Mouse (Mus musculus): ENCODE data around the gene Pik3ip1.

GRCm38 (mm10) chr11:3330566-3330965 is 365 bp downstream of the Pik3ip1 start:
- TF ChIP-seq POLR2A (IDR thresholded peaks at IDR 0.05; ENCODE audit: insufficient read length, low read depth) = no peak
- no peak for TF ChIP-seq SRF (IDR thresholded peaks at IDR 0.05; ENCODE audit: control insufficient read depth, insufficient read length, low read depth)
- no peak for TF ChIP-seq TCF12 (IDR thresholded peaks at IDR 0.05; ENCODE audit: insufficient read depth, poor library complexity, severe bottlenecking)
- no peak for TF ChIP-seq CEBPB (IDR thresholded peaks at IDR 0.05; ENCODE audit: insufficient read depth, poor library complexity, severe bottlenecking)
- no peak for TF ChIP-seq MAX (IDR thresholded peaks at IDR 0.05; ENCODE audit: low read depth)
- TF ChIP-seq USF1 (IDR thresholded peaks at IDR 0.05; ENCODE audit: low read depth) = no peak
- TF ChIP-seq TCF3 (IDR thresholded peaks at IDR 0.05; ENCODE audit: insufficient read length, low read depth) = no peak
- TF ChIP-seq POLR2AphosphoS2 (IDR thresholded peaks at IDR 0.05; ENCODE audit: insufficient read length, low read depth) = no peak
- TF ChIP-seq REST (IDR thresholded peaks at IDR 0.05; ENCODE audit: insufficient read depth, insufficient read length) = no peak
- no peak for TF ChIP-seq MYOG (IDR thresholded peaks at IDR 0.05; ENCODE audit: control insufficient read depth in 1 of 3, insufficient read depth in 1 of 3, insufficient read length in 2 of 3, low read depth in 2 of 3)

Measured in myocyte (in vitro differentiated cells).